Mouse (Mus musculus) hindbrain, embryonic 14.5 days (tissue): ENCODE results near the gene Ldlr. TPM values are rescaled to one million over a fixed set of nuclear protein-coding genes. Genes with fewer than 3 reads are reported as not detected.
"Not testable (repeated sequence)": the region's sequence is repeated elsewhere in the genome, so short reads cannot be mapped to it uniquely, and the experiment has no call there.

ENCODE experiments used
- ATAC-seq: fragments of 200-750 bp; cut with Nextera tagmentation; 2 replicates; pipeline ENCODE4 v1.8.0; 2017; ENCODE audit warnings: moderate number of reproducible peaks, mild to moderate bottlenecking, moderate TSS enrichment, moderate library complexity; ENCODE audit not compliant: low FRiP score
- DNase-seq: peaks from one replicate; pipeline ENCODE4 v3.0.0-alpha.2; 2015; ENCODE audit warnings: low spot score
- H3K27ac ChIP-seq: fragments of 300-500 bp; sonication (generic); 2 replicates; pipeline ENCODE4 v1.5.1; 2014; ENCODE audit warnings: mild to moderate bottlenecking, moderate library complexity
- H3K27me3 ChIP-seq: fragments of 300-500 bp; sonication (generic); 2 replicates; pipeline ENCODE4 v1.6.1; 2014; ENCODE audit warnings: mild to moderate bottlenecking, low read length, mixed read lengths; ENCODE audit not compliant: control insufficient read depth, insufficient read depth
- H3K36me3 ChIP-seq: fragments of 300-500 bp; sonication (generic); replicated peaks from 2 replicates; pipeline ENCODE4 v1.6.1; 2014; ENCODE audit not compliant: control insufficient read depth, insufficient read depth
- H3K4me1 ChIP-seq: fragments of 300-500 bp; sonication (generic); replicated peaks from 2 replicates; pipeline ENCODE4 v1.6.1; 2014; ENCODE audit warnings: antibody characterized with exemption, low read length, mixed read lengths; ENCODE audit not compliant: control insufficient read depth, insufficient read depth
- H3K4me2 ChIP-seq: fragments of 300-500 bp; sonication (generic); replicated peaks from 2 replicates; pipeline ENCODE4 v1.6.1; 2014; ENCODE audit warnings: mild to moderate bottlenecking, moderate library complexity
- H3K4me3 ChIP-seq: fragments of 300-500 bp; sonication (generic); replicated peaks from 2 replicates; pipeline ENCODE4 v1.5.1; 2014; ENCODE audit warnings: mild to moderate bottlenecking, low read length
- H3K9ac ChIP-seq: fragments of 300-500 bp; sonication (generic); 2 replicates; pipeline ENCODE4 v1.6.1; 2014
- H3K9me3 ChIP-seq: fragments of 300-500 bp; sonication (generic); 2 replicates; pipeline ENCODE4 v1.6.1; 2016; ENCODE audit warnings: low read length; ENCODE audit not compliant: control insufficient read depth
- WGBS: fragments of 180-500 bp; shearing (Covaris S2); extraction: QIAGEN DNeasy Blood & Tissue Kit; methylation state at CpG from one replicate; pipeline ENCODE4 v1.1.7; 2014; 5-methylcytosine and 5-hydroxymethylcytosine counted together
- polyA plus RNA-seq: library from polyadenylated mRNA; unstranded; fragments of >200 nt; fragmentation: Nextera tagmentation; extraction: Ambion mirVana; gene quantifications from 2 replicates; pipeline ENCODE4 v1.2.1, GENCODE M21; 2014

The Ldlr gene
- polyA plus RNA-seq, 1 experiment from 2014 or later = 7.3 TPM

GRCm38 (mm10) chr9:21793507-21793906 is 70.2 kb downstream of the Ldlr start:
- not testable (repeated sequence) for DNase-seq, ATAC-seq, H3K9me3 ChIP-seq, H3K27me3 ChIP-seq, H3K4me3 ChIP-seq, H3K4me1 ChIP-seq, H3K4me2 ChIP-seq, H3K27ac ChIP-seq, H3K9ac ChIP-seq, H3K36me3 ChIP-seq
- 98% methylated on average over 6 of the region's 6 CpGs for WGBS

- peaks cover 8% of the 10 kb centered on the region; the same call in 1 of the 2 replicates for H3K4me1 ChIP-seq
- DNase-seq = no peak
- no peak overlapping the region for H3K4me2 ChIP-seq
- no peak overlapping the region for H3K4me3 ChIP-seq
- H3K27ac ChIP-seq = no peak overlapping the region
- no peaks in the 10 kb centered on the region for H3K27me3 ChIP-seq
- H3K36me3 ChIP-seq = no peaks in the 10 kb centered on the region
- ATAC-seq = no peak
- 96% methylated on average over 18 of the region's 18 CpGs for WGBS
- no peaks in the 10 kb centered on the region for H3K9me3 ChIP-seq
- no peak overlapping the region for H3K9ac ChIP-seq
Measured at GRCm38 (mm10) chr9:21794344-21794834, 71.1 kb downstream of the Ldlr start.

- Histone ChIP-seq H3K27me3 (no peaks in the 10 kb centered on the region), H3K36me3 (no peaks in the 10 kb centered on the region), H3K4me2 (no peak overlapping the region), H3K4me3 (no peak overlapping the region), H3K9me3 (no peaks in the 10 kb centered on the region), H3K9ac (no peak overlapping the region), H3K27ac (no peak overlapping the region), H3K4me1 (peaks cover 8% of the 10 kb centered on the region; the same call in 1 of the 2 replicates)
- ATAC-seq = no peak
- no peak for DNase-seq
- WGBS = 87% methylated on average over 25 of the region's 25 CpGs
Measured at GRCm38 (mm10) chr9:21794925-21795324, 71.6 kb downstream of the Ldlr start.

- Histone ChIP-seq H3K4me1 (peaks cover 8% of the 10 kb centered on the region; the same call in 1 of the 2 replicates), H3K4me2 (no peak overlapping the region), H3K27me3 (no peaks in the 10 kb centered on the region), H3K4me3 (no peak overlapping the region), H3K9me3 (no peaks in the 10 kb centered on the region), H3K36me3 (no peaks in the 10 kb centered on the region), H3K9ac (no peak overlapping the region), H3K27ac (no peak overlapping the region)
- ATAC-seq (no peak), DNase-seq (no peak)
- 72% methylated on average over 5 of the region's 5 CpGs for WGBS
Measured at GRCm38 (mm10) chr9:21795579-21795978, 72.3 kb downstream of the Ldlr start.

GRCm38 (mm10) chr9:21796259-21796658 is 73.0 kb downstream of the Ldlr start:
- no peak overlapping the region for H3K27ac ChIP-seq
- no peaks in the 10 kb centered on the region for H3K27me3 ChIP-seq
- no peaks in the 10 kb centered on the region for H3K36me3 ChIP-seq
- peaks cover 8% of the 10 kb centered on the region; the same call in 1 of the 2 replicates for H3K4me1 ChIP-seq
- H3K9me3 ChIP-seq = no peaks in the 10 kb centered on the region
- no peak overlapping the region for H3K9ac ChIP-seq
- no peak overlapping the region for H3K4me3 ChIP-seq
- 76% methylated on average over 3 of the region's 3 CpGs for WGBS
- no peak for ATAC-seq
- H3K4me2 ChIP-seq = peak overlapping the region; percentile 29
- no peak for DNase-seq

- Histone ChIP-seq H3K4me1 (peaks cover 8% of the 10 kb centered on the region; the same call in 1 of the 2 replicates), H3K27me3 (no peaks in the 10 kb centered on the region), H3K4me3 (no peak overlapping the region), H3K9me3 (no peaks in the 10 kb centered on the region), H3K9ac (no peak overlapping the region), H3K4me2 (no peak overlapping the region), H3K36me3 (no peaks in the 10 kb centered on the region), H3K27ac (no peak overlapping the region)
- DNase-seq (no peak), ATAC-seq (no peak)
- 73% methylated on average over 3 of the region's 3 CpGs for WGBS
Measured at GRCm38 (mm10) chr9:21796919-21797318, 73.6 kb downstream of the Ldlr start.

GRCm38 (mm10) chr9:21797921-21798344 is 74.7 kb downstream of the Ldlr start:
- Histone ChIP-seq H3K9me3 (no peaks in the 10 kb centered on the region), H3K4me1 (peaks cover 5% of the 10 kb centered on the region; the same call in 1 of the 2 replicates), H3K27ac (peak overlapping the region; percentile 66), H3K27me3 (no peaks in the 10 kb centered on the region), H3K9ac (peak overlapping the region; percentile 64), H3K4me3 (peak overlapping the region; percentile 66), H3K36me3 (no peaks in the 10 kb centered on the region), H3K4me2 (peak overlapping the region; percentile 85)
- no peak for DNase-seq
- ATAC-seq = peak; percentile 35; the same call in 1 of the 2 replicates
- under 1% methylated on average over 24 of the region's 26 CpGs for WGBS

GRCm38 (mm10) chr9:21798345-21799009 is 75.2 kb downstream of the Ldlr start, which contains the start of gene Kank2:
Gene Kank2, minus strand, starts transcription at chr9:21798744.
- DNase-seq = peak; percentile 71
- Histone ChIP-seq H3K27me3 (no peaks in the 10 kb centered on the region), H3K9me3 (no peaks in the 10 kb centered on the region), H3K4me1 (0 out of 2 replicates have a peak, but pooled peaks cover 4% of the 10 kb centered on the region), H3K4me3 (peak within 1 kb of the TSS; percentile 66), H3K9ac (peak within 1 kb of the TSS; percentile 64), H3K4me2 (peak within 1 kb of the TSS; percentile 85), H3K36me3 (no peaks in the 10 kb centered on the region), H3K27ac (peak within 1 kb of the TSS; percentile 66)
- under 1% methylated on average over 49 of the region's 52 CpGs for WGBS
- ATAC-seq = peak; percentile 79

GRCm38 (mm10) chr9:21799010-21799350 is 75.7 kb downstream of the Ldlr start:
- no peak overlapping the region for H3K9ac ChIP-seq
- H3K4me3 ChIP-seq = peak overlapping the region; percentile 66
- H3K27ac ChIP-seq = no peak overlapping the region
- H3K4me1 ChIP-seq = 0 out of 2 replicates have a peak, but pooled peaks cover 4% of the 10 kb centered on the region
- peak overlapping the region; percentile 85 for H3K4me2 ChIP-seq
- H3K27me3 ChIP-seq = no peaks in the 10 kb centered on the region
- 45% methylated on average over 3 of the region's 3 CpGs for WGBS
- no peaks in the 10 kb centered on the region for H3K9me3 ChIP-seq
- DNase-seq (no peak), ATAC-seq (no peak)
- no peaks in the 10 kb centered on the region for H3K36me3 ChIP-seq
